Mouse (Mus musculus) kidney, postnatal 0 days (tissue): ENCODE results near the gene Slc26a5. TPM values are rescaled to one million over a fixed set of nuclear protein-coding genes. Genes with fewer than 3 reads are reported as not detected.

ENCODE experiments used
- ATAC-seq: fragments of 200-750 bp; cut with Nextera tagmentation; replicated peaks from 2 replicates; pipeline ENCODE4 v1.8.0; 2017; ENCODE audit warnings: low read depth, moderate number of reproducible peaks, moderate TSS enrichment, moderate library complexity; ENCODE audit not compliant: low FRiP score
- DNase-seq: peaks from one replicate; pipeline ENCODE4 v3.0.0-alpha.2; 2016; ENCODE audit warnings: low spot score
- H3K27ac ChIP-seq: fragments of 300-500 bp; sonication (generic); 2 replicates; pipeline ENCODE4 v1.5.1; 2014; ENCODE audit warnings: mild to moderate bottlenecking
- H3K27me3 ChIP-seq: fragments of 300-500 bp; sonication (generic); 2 replicates; pipeline ENCODE4 v1.6.1; 2014; ENCODE audit warnings: low read length, mixed read lengths; ENCODE audit not compliant: insufficient read depth
- H3K36me3 ChIP-seq: fragments of 300-500 bp; sonication (generic); 2 replicates; pipeline ENCODE4 v1.6.1; 2014; ENCODE audit warnings: low read length, mixed read lengths; ENCODE audit not compliant: insufficient read depth
- H3K4me1 ChIP-seq: fragments of 300-500 bp; sonication (generic); replicated peaks from 2 replicates; pipeline ENCODE4 v1.6.1; 2014; ENCODE audit warnings: antibody characterized with exemption, low read length, mixed read lengths; ENCODE audit not compliant: insufficient read depth
- H3K4me2 ChIP-seq: fragments of 300-500 bp; sonication (generic); 2 replicates; pipeline ENCODE4 v1.6.1; 2014; ENCODE audit warnings: mild to moderate bottlenecking, low read length, moderate library complexity, mixed read lengths
- H3K4me3 ChIP-seq: fragments of 300-500 bp; sonication (generic); replicated peaks from 2 replicates; pipeline ENCODE4 v1.5.1; 2014; ENCODE audit warnings: low read depth, low read length
- H3K9ac ChIP-seq: fragments of 300-500 bp; sonication (generic); 2 replicates; pipeline ENCODE4 v1.6.1; 2014; ENCODE audit warnings: low read depth, low read length
- H3K9me3 ChIP-seq: fragments of 300-500 bp; sonication (generic); replicated peaks from 2 replicates; pipeline ENCODE4 v1.6.1; 2016; ENCODE audit warnings: low read length, inconsistent platforms, mixed read lengths
- CTCF ChIP-seq: IDR thresholded peaks from 2 replicates; pipeline ENCODE4 v1.5.1; 2016; ENCODE audit warnings: antibody characterized with exemption, low read depth, mild to moderate bottlenecking, moderate library complexity
- WGBS: fragments of 180-500 bp; shearing (Covaris S2); extraction: QIAGEN DNeasy Blood & Tissue Kit; methylation state at CpG from one replicate; pipeline ENCODE4 v1.1.7; 2014; 5-methylcytosine and 5-hydroxymethylcytosine counted together
- polyA plus RNA-seq: library from polyadenylated mRNA; unstranded; fragments of >200 nt; fragmentation: Nextera tagmentation; extraction: Ambion mirVana; gene quantifications from 2 replicates; pipeline ENCODE4 v1.2.1, GENCODE M21; 2015

Gene Slc26a5
- polyA plus RNA-seq, 1 experiment from 2014 or later, result not detected

- Histone ChIP-seq H3K4me3 (peak overlapping the region; percentile 87), H3K9ac (peak overlapping the region; percentile 79), H3K9me3 (no peaks in the 10 kb centered on the region), H3K36me3 (peaks cover 21% of the 10 kb centered on the region), H3K27ac (peak overlapping the region; percentile 65), H3K4me2 (peak overlapping the region; percentile 99), H3K4me1 (0 out of 2 replicates have a peak, but pooled peaks cover 3% of the 10 kb centered on the region), H3K27me3 (no peaks in the 10 kb centered on the region)
- TF ChIP-seq CTCF, result no peak
- 1% methylated on average over 51 of the region's 51 CpGs for WGBS
- ATAC-seq (no peak; the same call in 1 of the 2 replicates), DNase-seq (peak; percentile 43)
Measured at GRCm38 (mm10) chr5:21784161-21785052, 81.0 kb downstream of the Slc26a5 start.

DNA sequence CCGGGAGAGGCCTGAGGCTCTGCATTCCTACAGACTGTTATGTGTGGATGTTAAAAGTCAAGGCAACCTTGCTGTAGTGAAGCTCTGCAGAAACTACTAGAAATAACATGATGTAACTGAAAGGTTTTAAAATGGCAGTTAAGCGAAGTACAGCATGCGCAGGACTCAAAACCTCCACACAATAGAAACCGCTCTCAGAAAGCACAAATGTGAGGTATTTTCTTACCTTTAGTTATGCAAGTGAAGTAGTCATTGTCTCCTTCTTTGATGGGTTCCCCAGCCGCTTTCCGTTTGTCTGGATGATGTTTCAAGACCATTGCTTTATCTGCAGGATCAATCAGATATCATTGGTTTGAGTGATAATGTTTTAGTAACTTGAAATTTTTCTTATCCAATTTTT lies 88.9 kb downstream of the Slc26a5 start:
- Histone ChIP-seq H3K4me3 (no peak overlapping the region), H3K4me1 (no peaks in the 10 kb centered on the region), H3K36me3 (peaks cover 50% of the 10 kb centered on the region), H3K9me3 (no peaks in the 10 kb centered on the region), H3K4me2 (no peak overlapping the region), H3K27ac (no peak overlapping the region), H3K27me3 (no peaks in the 10 kb centered on the region), H3K9ac (no peak overlapping the region)
- no peak for TF ChIP-seq CTCF
- ATAC-seq, result no peak
- no peak for DNase-seq
- WGBS, result 96% methylated on average over 6 of the region's 6 CpGs

- Histone ChIP-seq H3K36me3 (peaks cover 56% of the 10 kb centered on the region), H3K27ac (no peak overlapping the region), H3K4me2 (no peak overlapping the region), H3K9me3 (no peaks in the 10 kb centered on the region), H3K4me1 (no peaks in the 10 kb centered on the region), H3K9ac (no peak overlapping the region), H3K27me3 (no peaks in the 10 kb centered on the region), H3K4me3 (no peak overlapping the region)
- ATAC-seq, result no peak
- DNase-seq, result no peak
- whole genome bisulfite sequencing, result 85% methylated on average over 6 of the region's 6 CpGs
- TF ChIP-seq CTCF, result no peak
Measured at GRCm38 (mm10) chr5:21769841-21770240, 95.6 kb downstream of the Slc26a5 start.

DNA sequence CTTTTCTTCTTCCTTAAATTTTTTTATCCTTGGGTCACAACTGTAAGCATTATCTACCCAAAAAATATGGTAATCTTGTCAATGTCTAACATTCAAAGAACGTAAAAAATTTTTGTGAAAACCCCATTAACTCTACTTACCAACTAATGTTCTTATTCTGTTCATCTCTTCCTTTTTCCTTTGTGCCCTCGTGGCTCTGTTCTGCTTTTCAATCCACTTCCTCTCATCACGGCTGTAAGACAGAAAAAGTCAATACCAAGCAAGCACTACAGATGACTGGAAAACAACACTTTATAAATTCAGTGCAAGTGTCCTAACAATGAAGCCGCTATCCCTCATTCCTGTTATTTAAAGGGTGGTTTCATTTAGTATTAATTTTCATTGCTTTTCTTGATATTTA lies 96.9 kb downstream of the Slc26a5 start:
- no peak overlapping the region for H3K9ac ChIP-seq
- H3K36me3 ChIP-seq, result peaks cover 48% of the 10 kb centered on the region

More for the DNA sequence above, 96.9 kb downstream of the Slc26a5 start:
- no peak for ATAC-seq
- no peak overlapping the region for H3K4me3 ChIP-seq
- no peaks in the 10 kb centered on the region for H3K4me1 ChIP-seq
- 89% methylated on average over 4 of the region's 4 CpGs for WGBS
- no peak overlapping the region for H3K27ac ChIP-seq
- DNase-seq, result no peak
- no peaks in the 10 kb centered on the region for H3K27me3 ChIP-seq
- H3K4me2 ChIP-seq, result no peak overlapping the region
- no peaks in the 10 kb centered on the region for H3K9me3 ChIP-seq
- no peak for TF ChIP-seq CTCF

Other genes starting within 250 kb of the Slc26a5 start
- 0.32 and 0.46 TPM in 2 replicates for gene Fbxl13, start 220.0 kb downstream of the Slc26a5 start, polyA plus RNA-seq
- 43.7 and 44.2 TPM in 2 replicates for gene Armc10, start 219.8 kb downstream of the Slc26a5 start, polyA plus RNA-seq
- gene Napepld, start 164.2 kb downstream of the Slc26a5 start, polyA plus RNA-seq, result 5.4 and 5.6 TPM in 2 replicates
- 101 and 107 TPM in 2 replicates for gene Pmpcb, start 128.5 kb downstream of the Slc26a5 start, polyA plus RNA-seq
- gene Dnajc2, start 80.4 kb downstream of the Slc26a5 start, polyA plus RNA-seq, result 73.9 and 77.8 TPM in 2 replicates
- gene Psmc2, start 80.3 kb downstream of the Slc26a5 start, polyA plus RNA-seq, result 157 and 171 TPM in 2 replicates